Mouse (Mus musculus) T-cell, adult 2 months (primary cell): ENCODE measurements at regions not wholly inside any gene's neighbourhood (a gene's known extent, or its start where the extent isn't known, plus 50 kb on each side); places are given as distances from the start of the nearest gene placed in this dataset.

Experiments
- DNase-seq: peaks from one replicate; pipeline ENCODE4 v3.0.0; 2022; ENCODE audit warnings: low spot score

- no peak for DNase-seq
Measured at GRCm38 (mm10) chr15:67467404-67468345, 967.0 kb upstream of the Lrrc6 start.

GRCm38 (mm10) chr15:67462863-67463262 lies 962.2 kb upstream of the Lrrc6 start:
- DNase-seq, result no peak

- peak; percentile 17 for DNase-seq
Measured at GRCm38 (mm10) chr15:67460384-67460783, 959.7 kb upstream of the Lrrc6 start.

GRCm38 (mm10) chr15:67434284-67434683 lies 933.6 kb upstream of the Lrrc6 start:
- DNase-seq, result peak; percentile 51

- no peak for DNase-seq
Measured at GRCm38 (mm10) chr15:67423922-67424321, 923.2 kb upstream of the Lrrc6 start.

GRCm38 (mm10) chr15:67422277-67422953 lies 921.7 kb upstream of the Lrrc6 start:
- no peak for DNase-seq

GRCm38 (mm10) chr15:67420776-67421175 lies 920.1 kb upstream of the Lrrc6 start:
- DNase-seq, result no peak

GRCm38 (mm10) chr15:67419733-67420132 lies 919.0 kb upstream of the Lrrc6 start:
- no peak for DNase-seq

GRCm38 (mm10) chr15:67417742-67418163 lies 917.0 kb upstream of the Lrrc6 start:
- DNase-seq, result no peak

- DNase-seq, result no peak
Measured at GRCm38 (mm10) chr15:67415840-67416239, 915.1 kb upstream of the Lrrc6 start.

GRCm38 (mm10) chr15:67414371-67414930 lies 913.7 kb upstream of the Lrrc6 start:
- no peak for DNase-seq

- DNase-seq, result no peak
Measured at GRCm38 (mm10) chr15:67413581-67413980, 912.9 kb upstream of the Lrrc6 start.

GRCm38 (mm10) chr15:67412394-67412793 lies 911.7 kb upstream of the Lrrc6 start:
- DNase-seq, result no peak

GRCm38 (mm10) chr15:67411657-67412056 lies 910.9 kb upstream of the Lrrc6 start:
- no peak for DNase-seq

GRCm38 (mm10) chr15:67410012-67410411 lies 909.3 kb upstream of the Lrrc6 start:
- DNase-seq, result peak; percentile 79

- DNase-seq, result no peak
Measured at GRCm38 (mm10) chr15:67408871-67409559, 908.3 kb upstream of the Lrrc6 start.

GRCm38 (mm10) chr15:67407244-67407643 lies 906.5 kb upstream of the Lrrc6 start:
- DNase-seq, result no peak

- DNase-seq, result peak; percentile 62
Measured at GRCm38 (mm10) chr15:67405523-67405922, 904.8 kb upstream of the Lrrc6 start.

GRCm38 (mm10) chr15:67405011-67405410 lies 904.3 kb upstream of the Lrrc6 start:
- DNase-seq, result no peak

GRCm38 (mm10) chr15:67402310-67402709 lies 901.6 kb upstream of the Lrrc6 start:
- DNase-seq, result no peak

- DNase-seq, result no peak
Measured at GRCm38 (mm10) chr15:67397269-67397668, 896.6 kb upstream of the Lrrc6 start.

- DNase-seq, result no peak
Measured at GRCm38 (mm10) chr15:67395114-67395513, 894.4 kb upstream of the Lrrc6 start.
